Mouse (Mus musculus): ENCODE data around the gene Cpn2.

DNA sequence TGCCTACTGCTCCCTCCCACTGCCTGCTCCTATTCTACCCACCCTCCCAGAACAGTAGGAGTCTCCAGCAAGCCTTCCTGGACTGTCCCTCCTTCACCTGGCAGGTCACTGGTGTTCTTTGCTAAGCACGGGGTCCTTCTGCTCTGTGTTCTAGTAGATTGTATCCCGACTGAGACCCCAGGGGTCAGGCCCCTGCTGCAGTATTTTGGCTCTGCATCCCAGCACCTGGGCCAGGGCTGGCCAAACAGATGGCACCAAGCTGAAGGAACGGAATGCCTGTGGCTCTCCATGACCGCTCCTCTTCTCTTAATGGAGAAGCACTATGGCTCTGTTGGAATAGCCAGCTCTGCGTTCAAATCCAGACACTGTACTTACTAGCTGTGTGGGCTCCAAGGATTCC is 738 bp downstream of the Cpn2 start:
- TF ChIP-seq CTCF (IDR thresholded peaks at IDR 0.05; ENCODE audit: low read depth) (no peak), EP300 (optimal IDR thresholded peaks at IDR 0.05) (no peak)

Data from stomach, postnatal 0 days (tissue).